Mouse (Mus musculus) embryonic fibroblast, embryonic 13.5 days (primary cell): Measurements from ENCODE around the gene Ipo13. TPM values are rescaled to one million over a fixed set of nuclear protein-coding genes. Genes with fewer than 3 reads are reported as not detected.

ENCODE experiments used
- H3K27ac ChIP-seq: 2 replicates; pipeline ENCODE4 v1.5.1; 2012; ENCODE audit warnings: low read length, control low read depth, inconsistent platforms; ENCODE audit not compliant: insufficient read depth
- H3K4me1 ChIP-seq: 2 replicates; pipeline ENCODE4 v1.6.1; 2011; ENCODE audit warnings: low read length; ENCODE audit not compliant: control insufficient read depth, insufficient read depth
- H3K4me3 ChIP-seq: 2 replicates; pipeline ENCODE4 v1.5.1; 2011; ENCODE audit warnings: mild to moderate bottlenecking, control low read depth, low read length; ENCODE audit not compliant: insufficient read depth
- CTCF ChIP-seq: IDR thresholded peaks from 2 replicates; pipeline ENCODE4 v1.5.1; 2011; ENCODE audit warnings: mild to moderate bottlenecking, control low read depth, low read length, moderate library complexity, borderline replicate concordance; ENCODE audit not compliant: insufficient read depth
- POLR2A ChIP-seq: IDR thresholded peaks from 2 replicates; pipeline ENCODE4 v1.6.1; 2011; ENCODE audit warnings: low read depth, mild to moderate bottlenecking, control low read depth, low read length, moderate library complexity
- polyA plus RNA-seq: library from polyadenylated mRNA; stranded (reverse); fragments of >200 nt; gene quantifications from 2 replicates; pipeline ENCODE4 v1.2.4, GENCODE M21; 2011; ENCODE audit warnings: low read depth; ENCODE audit not compliant: missing spikeins, insufficient read length

The Ipo13 gene
- polyA plus RNA-seq, 1 experiment = 44.3 TPM

- Histone ChIP-seq H3K4me1 (no peaks in the 10 kb centered on the region; the same call in 1 of the 2 replicates), H3K27ac (no peak overlapping the region), H3K4me3 (peak overlapping the region; percentile 76)
- TF ChIP-seq CTCF = no peak
- TF ChIP-seq POLR2A = no peak
Observed at GRCm38 (mm10) chr4:117886644-117887043, 28.2 kb downstream of the Ipo13 start.

- Histone ChIP-seq H3K4me3 (peak overlapping the region; percentile 76), H3K27ac (no peak overlapping the region), H3K4me1 (no peaks in the 10 kb centered on the region; the same call in 1 of the 2 replicates)
- no peak for TF ChIP-seq CTCF
- TF ChIP-seq POLR2A = no peak
Observed at GRCm38 (mm10) chr4:117885994-117886393, 28.8 kb downstream of the Ipo13 start.

- Histone ChIP-seq H3K27ac (no peak overlapping the region), H3K4me3 (no peak overlapping the region), H3K4me1 (no peaks in the 10 kb centered on the region; the same call in 1 of the 2 replicates)
- no peak for TF ChIP-seq POLR2A
- no peak for TF ChIP-seq CTCF
Observed at GRCm38 (mm10) chr4:117885093-117885492, 29.7 kb downstream of the Ipo13 start.

GRCm38 (mm10) chr4:117884146-117884545 is 30.7 kb downstream of the Ipo13 start:
- no peaks in the 10 kb centered on the region; the same call in 1 of the 2 replicates for H3K4me1 ChIP-seq
- peak overlapping the region; percentile 59; the same call in 1 of the 2 replicates for H3K4me3 ChIP-seq
- no peak overlapping the region for H3K27ac ChIP-seq
- TF ChIP-seq CTCF = no peak
- TF ChIP-seq POLR2A = no peak

DNA sequence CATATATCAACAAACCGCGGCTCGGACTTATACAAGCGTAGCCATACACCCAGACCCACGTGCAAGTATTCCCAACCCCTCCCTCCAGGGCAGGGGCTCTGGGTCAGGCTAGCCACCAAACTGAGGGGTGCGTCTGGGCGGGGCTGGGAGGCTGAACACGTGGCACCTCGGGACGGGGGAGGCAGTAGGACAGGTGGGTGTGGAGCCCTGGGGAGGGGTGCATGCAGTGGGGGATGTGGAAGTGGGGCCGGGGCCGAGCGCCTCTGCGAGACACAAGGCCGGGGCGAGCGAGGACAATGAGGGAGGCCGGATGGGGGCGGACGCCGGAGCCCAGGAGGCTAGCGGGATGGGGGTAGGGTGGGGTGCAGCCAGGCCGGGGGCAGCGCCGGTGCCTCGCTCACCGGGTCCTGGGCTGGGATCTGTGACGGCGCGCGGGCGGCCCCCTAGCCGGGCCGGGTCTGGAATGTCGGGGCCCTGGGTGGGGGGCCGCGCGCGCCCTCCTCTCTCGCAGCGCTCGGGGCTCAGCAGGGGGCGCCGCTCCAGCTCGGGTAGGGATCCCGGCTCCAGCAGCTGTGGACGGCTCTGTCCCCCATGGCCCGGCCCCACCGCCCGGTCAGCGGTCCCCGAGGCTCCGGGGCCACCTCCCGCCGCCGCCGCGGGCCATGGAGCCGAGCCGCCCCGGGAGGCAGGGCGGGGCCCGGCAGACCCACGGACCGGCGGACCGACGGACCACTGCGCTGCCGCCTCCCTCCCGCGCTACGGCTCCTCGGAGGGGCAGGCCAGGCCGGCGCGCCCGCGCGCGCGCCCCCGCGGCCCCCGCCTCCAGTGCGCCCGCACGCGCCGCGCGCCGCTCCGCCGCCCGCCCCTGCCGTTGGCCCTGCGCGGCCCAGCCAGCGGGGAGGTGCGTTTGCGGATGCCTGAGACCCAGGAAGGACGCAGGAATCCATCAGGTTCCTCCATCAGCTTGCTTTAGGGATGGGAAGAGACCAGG is 31.8 kb downstream of the Ipo13 start, which contains the start of gene B4galt2:
Gene B4galt2 (minus strand): TSS at position 787 of the 991 bp plus-strand sequence.
- Histone ChIP-seq H3K4me1 (no peaks in the 10 kb centered on the region; the same call in 1 of the 2 replicates), H3K4me3 (peak within 1 kb of the TSS; percentile 59), H3K27ac (no peak within 1 kb of the TSS)
- peak; percentile 67 for TF ChIP-seq POLR2A
- TF ChIP-seq CTCF = no peak

DNA sequence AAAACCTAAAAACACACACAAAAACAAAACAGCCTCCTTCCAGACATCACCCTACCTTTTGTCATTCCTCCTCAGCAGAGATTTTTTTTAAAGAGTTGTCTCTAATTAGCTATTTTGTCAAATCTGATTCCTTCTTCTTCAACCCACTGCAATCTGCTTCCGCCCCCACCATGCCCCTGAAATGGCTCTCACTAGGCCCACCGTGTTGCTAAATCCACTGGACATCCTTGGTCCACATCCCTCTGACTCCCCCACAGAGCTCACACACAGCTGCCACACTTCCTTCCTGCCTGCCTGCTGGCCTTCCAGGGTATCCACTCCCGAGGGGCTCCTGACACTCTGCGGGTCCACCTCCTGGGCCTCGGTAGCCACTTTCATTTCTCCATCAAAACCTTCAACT is 36.1 kb downstream of the Ipo13 start:
- no peak for TF ChIP-seq CTCF
- no peaks in the 10 kb centered on the region for H3K4me1 ChIP-seq
- H3K4me3 ChIP-seq = no peak overlapping the region
- H3K27ac ChIP-seq = no peak overlapping the region

DNA sequence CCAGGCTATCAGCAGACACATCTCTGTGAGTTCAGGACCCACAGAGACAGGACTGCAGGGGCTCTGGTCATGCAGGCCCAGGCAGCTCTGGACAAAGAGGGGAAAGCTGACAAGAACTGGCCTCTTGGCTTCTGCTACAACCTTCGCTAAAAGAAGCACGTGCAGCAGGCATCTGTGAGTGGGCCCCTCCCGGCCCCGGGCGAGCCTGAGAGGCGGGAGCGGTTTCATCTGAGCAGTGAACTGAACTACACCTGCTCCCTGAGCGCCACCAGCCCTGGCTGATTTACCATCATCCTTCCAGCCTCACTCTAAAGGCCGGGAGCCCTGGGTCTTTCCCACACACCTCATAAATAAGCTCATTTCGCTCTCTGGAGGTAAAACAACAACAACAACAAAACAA is 36.5 kb downstream of the Ipo13 start:
- no peak overlapping the region for H3K27ac ChIP-seq
- no peaks in the 10 kb centered on the region for H3K4me1 ChIP-seq
- no peak for TF ChIP-seq POLR2A
- TF ChIP-seq CTCF = no peak
- H3K4me3 ChIP-seq = no peak overlapping the region

GRCm38 (mm10) chr4:117873615-117874014 is 41.2 kb downstream of the Ipo13 start:
- no peak overlapping the region for H3K4me3 ChIP-seq
- H3K4me1 ChIP-seq = no peaks in the 10 kb centered on the region
- no peak for TF ChIP-seq CTCF
- TF ChIP-seq POLR2A = no peak
- no peak overlapping the region for H3K27ac ChIP-seq

DNA sequence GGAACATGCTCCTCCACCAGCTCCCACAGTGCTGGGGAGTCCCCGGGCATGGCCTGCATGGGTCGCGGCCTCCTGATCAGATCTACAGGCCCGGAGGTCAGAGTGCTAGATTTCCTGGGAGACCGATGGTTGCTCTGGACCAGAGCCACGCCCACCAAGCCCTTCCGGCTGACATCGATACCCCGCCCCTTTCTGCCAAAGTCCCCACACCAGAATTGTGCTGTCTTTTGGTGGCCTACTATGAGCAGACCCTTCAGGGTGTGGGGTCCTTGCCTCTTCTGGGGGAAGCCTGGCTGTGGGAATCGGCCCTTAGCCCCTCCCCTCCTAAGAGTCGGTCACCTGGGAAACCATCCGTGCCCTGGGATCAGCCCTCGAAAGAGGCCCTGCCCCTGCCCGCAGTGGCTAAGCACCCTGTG is 42.3 kb downstream of the Ipo13 start, which contains the start of gene Ccdc24:
Gene Ccdc24 (minus strand): TSS at position 87 of the 416 bp plus-strand sequence.
- no peak within 1 kb of the TSS for H3K4me3 ChIP-seq
- no peak within 1 kb of the TSS for H3K27ac ChIP-seq
- no peaks in the 10 kb centered on the region for H3K4me1 ChIP-seq
- TF ChIP-seq POLR2A (no peak), CTCF (no peak)

DNA sequence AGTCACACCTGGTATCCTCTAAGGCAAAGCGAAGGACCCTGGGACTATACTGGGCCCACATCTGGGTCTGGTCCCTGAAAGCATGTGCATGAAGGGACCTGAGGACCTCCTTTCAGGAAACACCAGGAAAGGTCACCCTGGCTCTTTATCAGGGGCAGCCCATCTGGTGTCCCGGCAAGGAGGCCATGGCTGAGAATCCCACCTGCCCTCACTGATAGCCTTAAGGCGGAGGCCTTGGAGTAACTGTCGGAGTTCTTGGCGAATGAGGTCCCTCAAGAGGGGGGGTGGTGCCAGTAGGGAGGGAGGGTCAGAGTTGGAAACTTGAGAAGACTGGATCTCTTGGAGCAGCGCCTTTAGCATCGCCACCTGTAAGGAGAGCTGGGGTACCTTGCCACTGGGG is 43.0 kb downstream of the Ipo13 start:
- H3K27ac ChIP-seq = no peak overlapping the region
- H3K4me1 ChIP-seq = no peaks in the 10 kb centered on the region
- TF ChIP-seq CTCF (no peak), POLR2A (no peak)
- H3K4me3 ChIP-seq = no peak overlapping the region

GRCm38 (mm10) chr4:117870437-117870836 is 44.4 kb downstream of the Ipo13 start:
- Histone ChIP-seq H3K4me1 (peaks cover 4% of the 10 kb centered on the region), H3K27ac (no peak overlapping the region), H3K4me3 (no peak overlapping the region)
- no peak for TF ChIP-seq CTCF
- no peak for TF ChIP-seq POLR2A
